Comparison of ENCODE assay signal across 8 mouse cellular contexts in genomic region chr19:16780251-16780783, GRCm38 (mm10). TPM values are rescaled to one million over a fixed set of nuclear protein-coding genes. Genes with fewer than 3 reads are reported as not detected.
A peak's percentile ranks its signal among the peaks of the same experiment; 100 is the strongest.
DNase-seq lines count a peak whose midpoint lies in the region; ATAC-seq and TF ChIP-seq lines count a peak whose summit lies in the region.

No protein-coding gene starts in this region.

- no peaks in the 10 kb centered on the region for H3K4me1 ChIP-seq in embryonic facial prominence, embryonic 12.5 days
- 0 out of 2 replicates have a peak, but pooled peaks cover 3% of the 10 kb centered on the region for H3K4me1 ChIP-seq in heart, embryonic 12.5 days (replicated peaks)
- H3K4me1 ChIP-seq in kidney, embryonic 16.5 days (ENCODE audit: insufficient read depth, low read length) = peaks cover 15% of the 10 kb centered on the region
- peaks cover 14% of the 10 kb centered on the region; the same call in 1 of the 2 replicates for H3K4me1 ChIP-seq in liver, postnatal 0 days (ENCODE audit: insufficient read depth)
- peaks cover 5% of the 10 kb centered on the region; the same call in 1 of the 2 replicates for H3K4me1 ChIP-seq in olfactory bulb, adult 2 months (ENCODE audit: control insufficient read depth, insufficient read depth, low read length)

- no peak for TF ChIP-seq CTCF in Patski (IDR thresholded peaks at IDR 0.05)
- TF ChIP-seq CTCF in liver, postnatal 0 days (IDR thresholded peaks at IDR 0.05; ENCODE audit: low read depth) = no peak
- no peak for TF ChIP-seq CTCF in olfactory bulb, adult 2 months (IDR thresholded peaks at IDR 0.05; ENCODE audit: insufficient read depth, low read depth, low read length)

- in situ Hi-C loops in Patski (cut with MboI; ENCODE audit: low pct_unique_long_range_greater_than_20kb) = loop anchor here (25.0 kb wide), 1 partner anchor 607 kb away; the partner anchor contains the start of gene Rfk

- H3K4me2 ChIP-seq in embryonic facial prominence, embryonic 12.5 days (replicated peaks) = peak overlapping the region; percentile 98
- H3K4me2 ChIP-seq in heart, embryonic 12.5 days = peak overlapping the region; percentile 96
- peak overlapping the region; percentile 96 for H3K4me2 ChIP-seq in kidney, embryonic 16.5 days (replicated peaks; ENCODE audit: low read depth, low read length)
- H3K4me2 ChIP-seq in liver, postnatal 0 days (ENCODE audit: low read depth, low read length) = peak overlapping the region; percentile 91

- CTCF ChIA-PET in Patski (lab: Charles Lee) = interaction anchor here (1.1 to 1.6 kb wide), 2 partner anchors 23 to 27 kb away, joined by 3 to 4 read pairs; no protein-coding TSS in a partner anchor

- no peaks in the 10 kb centered on the region for H3K9me3 ChIP-seq in embryonic facial prominence, embryonic 12.5 days
- H3K9me3 ChIP-seq in heart, embryonic 12.5 days (replicated peaks) = no peaks in the 10 kb centered on the region
- no peaks in the 10 kb centered on the region for H3K9me3 ChIP-seq in kidney, embryonic 16.5 days (ENCODE audit: low read length)
- H3K9me3 ChIP-seq in liver, postnatal 0 days (ENCODE audit: low read length) = no peaks in the 10 kb centered on the region

- TF ChIP-seq POLR2A in olfactory bulb, adult 2 months (IDR thresholded peaks at IDR 0.05; ENCODE audit: insufficient read depth, low read depth, low read length) = no peak

- H3K4me3 ChIP-seq in embryonic facial prominence, embryonic 12.5 days = peak overlapping the region; percentile 71
- H3K4me3 ChIP-seq in heart, embryonic 12.5 days = peak overlapping the region; percentile 77
- H3K4me3 ChIP-seq in kidney, embryonic 16.5 days (ENCODE audit: low read length) = peak overlapping the region; percentile 73
- H3K4me3 ChIP-seq in liver, postnatal 0 days (ENCODE audit: low read depth, low read length) = peak overlapping the region; percentile 62
- H3K4me3 ChIP-seq in olfactory bulb, adult 2 months (ENCODE audit: insufficient read depth, low read depth, low read length) = peak overlapping the region; percentile 81

- WGBS in embryonic facial prominence, embryonic 12.5 days = under 1% methylated on average over 55 of the region's 55 CpGs
- under 1% methylated on average over 52 of the region's 55 CpGs for WGBS in heart, embryonic 12.5 days
- under 1% methylated on average over 55 of the region's 55 CpGs for WGBS in kidney, embryonic 16.5 days
- WGBS in liver, postnatal 0 days (ENCODE audit: insufficient replicate concordance) = under 1% methylated on average over 54 of the region's 55 CpGs
- WGBS in olfactory bulb, adult 2 months = 0% methylated on average over 55 of the region's 55 CpGs

- H3K36me3 ChIP-seq in embryonic facial prominence, embryonic 12.5 days = no peaks in the 10 kb centered on the region
- H3K36me3 ChIP-seq in heart, embryonic 12.5 days = no peaks in the 10 kb centered on the region
- no peaks in the 10 kb centered on the region for H3K36me3 ChIP-seq in kidney, embryonic 16.5 days (ENCODE audit: insufficient read depth, low read length)
- H3K36me3 ChIP-seq in liver, postnatal 0 days (replicated peaks; ENCODE audit: insufficient read depth, low read length) = no peaks in the 10 kb centered on the region

- no peak overlapping the region for H3K27ac ChIP-seq in embryonic facial prominence, embryonic 12.5 days
- no peak overlapping the region for H3K27ac ChIP-seq in heart, embryonic 12.5 days (ENCODE audit: poor library complexity, severe bottlenecking)
- H3K27ac ChIP-seq in kidney, embryonic 16.5 days (ENCODE audit: low read length) = no peak overlapping the region
- peak overlapping the region; percentile 41; the same call in 1 of the 2 replicates for H3K27ac ChIP-seq in liver, postnatal 0 days (ENCODE audit: low read depth)
- H3K27ac ChIP-seq in olfactory bulb, adult 2 months (ENCODE audit: insufficient read depth, low read depth, low read length) = peak overlapping the region; percentile 17; the same call in 1 of the 2 replicates

- H3K27me3 ChIP-seq in Patski = peaks cover 6% of the 10 kb centered on the region
- H3K27me3 ChIP-seq in embryonic facial prominence, embryonic 12.5 days = peaks cover 7% of the 10 kb centered on the region; the same call in 1 of the 2 replicates
- peaks cover 10% of the 10 kb centered on the region; the same call in 1 of the 2 replicates for H3K27me3 ChIP-seq in heart, embryonic 12.5 days (replicated peaks)
- peaks cover 13% of the 10 kb centered on the region for H3K27me3 ChIP-seq in kidney, embryonic 16.5 days (ENCODE audit: insufficient read depth, low read length)
- no peaks in the 10 kb centered on the region for H3K27me3 ChIP-seq in liver, postnatal 0 days (ENCODE audit: insufficient read depth, low read length)

- H3K9ac ChIP-seq in embryonic facial prominence, embryonic 12.5 days = peak overlapping the region; percentile 65
- H3K9ac ChIP-seq in heart, embryonic 12.5 days = peak overlapping the region; percentile 77
- H3K9ac ChIP-seq in kidney, embryonic 16.5 days (replicated peaks; ENCODE audit: low read length) = peak overlapping the region; percentile 74
- peak overlapping the region; percentile 80 for H3K9ac ChIP-seq in liver, postnatal 0 days (replicated peaks)

- ATAC-seq in Patski = peak; percentile 61
- ATAC-seq in embryonic facial prominence, embryonic 12.5 days (ENCODE audit: insufficient number of reproducible peaks, insufficient read depth, low FRiP score, low TSS enrichment) = peak; percentile 12; the same call in 1 of the 2 replicates
- peak; percentile 81 for ATAC-seq in heart, embryonic 12.5 days (ENCODE audit: insufficient number of reproducible peaks, low FRiP score)
- ATAC-seq in kidney, embryonic 16.5 days (ENCODE audit: low FRiP score, low TSS enrichment) = peak; percentile 71
- peak; percentile 77 for ATAC-seq in liver, postnatal 0 days

- DNase-seq in 416B (ENCODE audit: low read depth) (peak; percentile 49), Patski (ENCODE audit: low read depth, low spot score) (no peak)
- peak; percentile 79 for DNase-seq in liver, postnatal 0 days
- DNase-seq in urinary bladder, postnatal 25 days (ENCODE audit: low spot score) = peak; percentile 41

- no peak for TF ChIP-seq EP300 in liver, postnatal 0 days (IDR thresholded peaks at IDR 0.05; ENCODE audit: low read depth)

- POLR2A ChIA-PET in Patski (lab: Charles Lee) = interaction anchor here (0.6 kb wide), 2 partner anchors 29 to 236 kb away, joined by 3 read pairs; no protein-coding TSS in a partner anchor

RNA-seq across cellular contexts. Expression of gene Vps13a, which starts 0.4 kb away (rescaled TPM):
- 40.1 TPM for polyA plus RNA-seq in Patski (2021)
- polyA plus RNA-seq in embryonic facial prominence, embryonic 12.5 days (2016; fragmentation: Nextera tagmentation; extraction: Ambion mirVana) = 6.5 and 8.5 TPM in 2 replicates
- polyA plus RNA-seq in heart, embryonic 12.5 days (2016; fragmentation: Nextera tagmentation; extraction: Ambion mirVana) = 8.5 and 8.7 TPM in 2 replicates
- 7.8 and 10.1 TPM in 2 replicates for polyA plus RNA-seq in kidney, embryonic 16.5 days (2015; fragmentation: Nextera tagmentation; extraction: Ambion mirVana)
- polyA plus RNA-seq in liver, postnatal 0 days (2015; fragmentation: Nextera tagmentation; extraction: Ambion mirVana) = 5.4 and 6.2 TPM in 2 replicates
- polyA plus RNA-seq in olfactory bulb, adult 2 months (2012; ENCODE audit: insufficient read depth, insufficient read length, low replicate concordance, missing spikeins) = not detected in 2 replicates

Comparison
In these comparisons a context has a peak if more than half of its experiments do, and no peak if none do; other contexts are left out.
1. ATAC-seq: peak in every context shown above with its lines; median percentile 81 in heart, embryonic 12.5 days; 77 in liver, postnatal 0 days; 71 in kidney, embryonic 16.5 days; 61 in Patski; 12 in embryonic facial prominence, embryonic 12.5 days.
2. H3K27ac ChIP-seq: peak in liver, postnatal 0 days (single experiment) and olfactory bulb, adult 2 months (single experiment); none in embryonic facial prominence, embryonic 12.5 days (single experiment), heart, embryonic 12.5 days (single experiment) and kidney, embryonic 16.5 days (single experiment).
3. Peak in every context shown above with its lines, with median percentiles within 50 percentile points of each other: H3K4me2 ChIP-seq, H3K4me3 ChIP-seq and H3K9ac ChIP-seq.